Mouse (Mus musculus) MEL-GATA-1-ER (cell line): ENCODE measurements around the gene Trim56.
"Not testable (repeated sequence)": the region's sequence is repeated elsewhere in the genome, so short reads cannot be mapped to it uniquely, and the experiment has no call there.

Experiments used
- DNase-seq: peaks from one replicate; pipeline ENCODE4 v3.0.0-alpha.2; 2012; ENCODE audit warnings: low read depth; ENCODE audit errors: extremely low read depth

Gene Trim56

GRCm38 (mm10) chr5:137115866-137116847, at the start of gene Trim56:
Gene Trim56, minus strand, starts transcription at chr5:137116209.
- DNase-seq = peak; percentile 96

- DNase-seq = no peak
Observed at GRCm38 (mm10) chr5:137161853-137162252, 45.8 kb upstream of the Trim56 start.

DNA sequence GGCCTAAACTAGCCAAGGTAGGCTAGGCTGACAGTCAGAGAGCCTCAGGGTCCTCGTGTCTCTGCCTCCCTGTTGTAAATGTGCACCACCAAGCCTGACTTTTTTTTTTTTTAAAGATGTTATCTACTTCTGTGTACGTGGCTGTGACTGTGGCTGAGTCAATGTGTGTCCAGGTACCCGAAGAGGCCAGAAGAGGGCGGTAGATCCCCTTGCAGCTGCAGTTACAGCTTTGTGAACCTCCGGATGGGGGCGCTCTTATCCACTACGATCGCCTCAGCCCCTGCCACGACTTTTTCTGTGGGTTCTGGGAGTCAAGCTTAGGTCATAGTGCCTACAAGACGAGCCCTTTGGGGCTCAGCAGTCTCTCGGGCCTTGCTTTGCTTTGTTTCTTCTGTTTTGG, 43.5 kb upstream of the Trim56 start:
- DNase-seq = peak; percentile 41

DNA sequence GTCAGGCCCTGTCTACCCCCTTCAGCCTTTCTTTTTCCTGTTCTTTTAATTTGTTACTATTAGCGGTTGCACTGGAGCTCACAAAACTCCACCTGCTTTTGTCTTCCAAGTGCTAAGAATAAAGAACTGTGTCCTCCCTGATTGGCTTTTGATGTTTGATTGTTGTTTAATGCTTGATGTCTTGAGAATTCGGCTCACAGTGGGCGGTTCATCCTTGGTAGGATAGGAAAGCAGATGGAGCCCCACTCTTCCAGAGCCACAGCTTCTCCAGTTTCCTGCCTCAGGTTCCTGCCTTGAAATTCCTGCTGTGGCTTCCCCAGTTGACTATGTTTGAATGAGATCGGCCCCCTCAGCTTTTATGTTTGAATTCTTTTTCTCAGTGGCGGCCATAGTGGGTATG, 37.3 kb upstream of the Trim56 start:
- DNase-seq = no peak

DNA sequence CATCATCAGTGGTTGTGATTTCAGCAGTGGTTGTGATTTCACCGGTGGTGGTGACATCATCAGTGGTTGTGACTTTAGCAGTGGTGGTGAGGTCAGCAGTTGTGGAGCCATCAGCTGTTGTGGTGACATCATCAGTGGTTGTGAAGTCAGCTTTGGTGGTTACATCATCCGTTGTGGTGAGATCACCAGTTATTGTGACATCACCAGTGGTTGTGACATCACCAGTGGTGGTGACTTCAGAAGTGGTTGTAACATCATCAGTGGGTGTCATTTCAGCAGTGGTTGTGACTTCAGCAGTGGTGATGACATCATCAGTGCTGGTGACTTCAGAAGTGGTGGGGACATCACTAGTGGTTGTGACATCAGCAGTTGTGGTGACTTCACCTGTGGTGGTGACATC, 36.6 kb upstream of the Trim56 start:
- no peak for DNase-seq

GRCm38 (mm10) chr5:137149272-137149882, 33.4 kb upstream of the Trim56 start, which contains the start of gene Muc3:
Gene Muc3, minus strand, starts transcription at chr5:137149322.
- DNase-seq = not testable (repeated sequence)

DNA sequence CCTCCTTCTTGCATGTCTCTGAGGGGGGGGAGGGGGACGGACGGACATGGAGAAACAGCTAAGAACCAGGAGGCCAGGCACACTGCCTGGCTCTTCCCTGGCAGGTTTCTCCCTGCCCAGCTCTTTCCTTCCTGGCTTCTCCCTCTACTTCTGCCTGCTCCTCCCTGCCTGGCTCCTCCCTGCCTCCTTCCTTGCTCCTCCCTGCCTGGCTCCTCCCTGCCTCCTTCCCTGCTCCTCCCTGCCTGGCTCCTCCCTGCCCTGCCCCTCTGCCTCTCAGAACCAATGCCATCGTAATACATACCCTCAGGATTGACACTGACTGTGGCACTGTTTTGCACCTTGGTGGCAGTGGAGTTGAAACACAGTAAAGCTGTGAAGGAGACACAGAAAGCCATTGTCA, 24.8 kb upstream of the Trim56 start:
- no peak for DNase-seq

GRCm38 (mm10) chr5:137138977-137139376, 23.0 kb upstream of the Trim56 start:
- no peak for DNase-seq

DNA sequence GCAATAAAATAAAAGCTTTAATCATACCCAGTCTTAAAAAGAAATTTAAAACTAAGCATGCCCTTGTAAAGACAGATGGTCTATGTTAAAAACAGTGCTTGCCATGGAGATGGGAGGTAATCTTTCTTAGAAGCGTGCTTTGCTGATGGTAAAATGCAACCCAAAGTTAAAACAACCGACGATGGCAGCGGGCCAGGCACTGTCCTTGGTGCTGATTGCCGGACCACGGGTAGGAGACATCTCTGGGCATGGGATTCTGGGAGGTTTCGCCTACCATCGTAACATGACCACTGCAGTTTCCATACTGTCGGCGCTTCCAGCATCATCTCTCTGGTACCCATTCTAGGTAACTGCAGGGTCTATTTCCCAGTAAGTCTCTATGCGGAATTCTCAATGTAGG, 18.9 kb upstream of the Trim56 start:
- DNase-seq = no peak

DNA sequence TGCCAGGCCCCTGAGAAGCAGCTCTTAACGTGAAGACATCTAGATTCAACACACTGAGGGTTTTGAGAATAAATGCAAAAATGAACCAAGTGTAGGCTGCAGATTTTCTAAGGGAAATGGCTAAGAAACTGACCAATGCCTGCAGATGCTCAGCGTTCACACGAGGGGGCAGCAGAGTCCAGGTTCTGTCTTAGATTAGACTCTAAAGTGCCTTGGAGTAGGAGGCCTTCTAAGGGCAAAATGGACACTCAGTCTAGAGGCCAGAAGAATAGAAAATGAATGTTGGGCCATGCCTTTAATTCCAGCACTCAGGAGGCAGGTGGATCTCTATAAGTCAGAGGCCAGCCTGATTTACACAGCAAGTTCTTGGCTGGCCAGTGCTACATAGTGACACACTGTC, 15.5 kb upstream of the Trim56 start:
- no peak for DNase-seq

DNA sequence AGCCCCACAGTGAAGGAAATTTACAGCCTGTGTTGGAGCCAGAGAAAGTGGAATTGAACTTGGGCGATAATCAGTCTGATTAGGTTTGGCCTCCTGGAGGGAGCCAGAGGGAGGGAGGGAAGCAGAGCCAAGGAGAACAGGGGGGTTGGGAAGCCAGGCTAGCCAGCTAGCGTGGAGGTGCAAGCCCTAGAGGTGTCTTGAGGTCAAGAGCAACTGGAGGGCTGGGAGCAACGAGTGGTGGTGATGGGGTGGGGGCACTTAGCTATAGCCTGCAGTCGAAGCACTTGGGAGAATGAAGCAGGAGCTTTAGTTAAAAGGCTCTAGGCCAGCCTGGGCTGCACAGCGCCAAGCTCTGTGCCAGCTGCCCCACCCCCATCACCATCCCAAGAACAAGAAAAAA, 13.3 kb upstream of the Trim56 start:
- no peak for DNase-seq

DNA sequence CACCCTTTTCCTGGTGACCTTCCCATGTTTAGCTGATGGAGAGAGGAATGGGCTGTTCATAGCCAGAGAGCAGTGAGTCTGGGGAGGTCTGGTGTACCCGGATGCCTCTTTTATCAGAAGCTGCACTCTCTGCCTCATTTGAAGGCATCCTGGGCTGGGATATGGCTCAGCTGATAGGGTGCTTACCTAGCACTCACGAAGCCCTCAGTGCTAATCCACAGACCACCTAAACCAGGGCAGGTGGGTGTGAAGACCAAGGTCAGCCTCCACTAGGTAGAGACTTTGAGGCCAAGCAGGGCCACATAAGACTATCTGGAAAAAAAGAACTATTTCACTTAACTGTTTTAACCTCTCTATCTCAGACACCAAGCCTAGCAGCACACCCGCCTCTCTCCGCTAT, 7.5 kb upstream of the Trim56 start:
- no peak for DNase-seq

DNA sequence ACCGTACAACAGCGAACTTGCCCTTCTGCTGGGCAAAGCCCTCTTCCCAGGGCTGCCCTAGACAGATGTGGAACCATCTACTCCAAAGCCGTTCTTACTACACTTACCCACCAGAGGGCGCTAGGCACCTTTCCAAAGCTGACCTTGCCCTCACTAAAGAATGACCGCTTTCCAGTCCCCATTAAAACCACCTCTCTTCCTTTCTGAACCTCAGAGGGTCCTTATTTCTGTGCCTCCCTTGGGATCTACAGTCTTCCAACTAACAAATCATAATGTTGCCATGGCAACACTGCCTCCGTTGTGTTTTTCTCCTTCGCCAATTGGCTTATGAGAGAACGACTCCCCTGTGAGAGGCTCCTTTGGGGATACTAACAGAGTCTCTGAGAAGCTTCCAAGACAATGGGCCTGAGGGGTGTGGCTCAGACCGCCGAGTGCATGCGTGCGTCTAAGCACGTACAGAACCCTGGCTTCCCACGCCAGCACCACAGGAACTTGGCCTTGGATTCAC, 6.7 kb upstream of the Trim56 start:
- no peak for DNase-seq

DNA sequence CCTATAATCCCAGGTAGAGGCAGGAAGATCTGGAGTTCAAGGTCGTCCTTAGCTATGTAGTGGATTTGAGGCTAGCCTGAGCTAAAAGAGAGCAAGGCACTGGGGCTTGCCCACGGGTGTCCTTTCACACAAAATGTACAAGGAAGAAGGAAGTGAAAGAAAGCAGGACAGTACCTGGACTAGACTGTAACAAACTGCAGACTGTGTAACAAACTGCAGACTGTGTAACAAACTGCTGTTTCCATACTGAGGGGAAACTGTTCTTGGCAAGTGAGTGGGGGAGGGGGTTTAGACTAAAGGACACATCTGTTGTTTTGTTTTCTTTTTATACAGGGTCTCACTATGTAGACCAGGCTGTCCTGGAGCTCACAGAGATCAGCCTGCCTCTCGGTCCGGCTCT, 5.3 kb upstream of the Trim56 start:
- DNase-seq = no peak

GRCm38 (mm10) chr5:137118878-137119277, 2.9 kb upstream of the Trim56 start:
- DNase-seq = no peak

- not testable (repeated sequence) for DNase-seq
Observed at GRCm38 (mm10) chr5:137117994-137118393, 2.0 kb upstream of the Trim56 start.

DNA sequence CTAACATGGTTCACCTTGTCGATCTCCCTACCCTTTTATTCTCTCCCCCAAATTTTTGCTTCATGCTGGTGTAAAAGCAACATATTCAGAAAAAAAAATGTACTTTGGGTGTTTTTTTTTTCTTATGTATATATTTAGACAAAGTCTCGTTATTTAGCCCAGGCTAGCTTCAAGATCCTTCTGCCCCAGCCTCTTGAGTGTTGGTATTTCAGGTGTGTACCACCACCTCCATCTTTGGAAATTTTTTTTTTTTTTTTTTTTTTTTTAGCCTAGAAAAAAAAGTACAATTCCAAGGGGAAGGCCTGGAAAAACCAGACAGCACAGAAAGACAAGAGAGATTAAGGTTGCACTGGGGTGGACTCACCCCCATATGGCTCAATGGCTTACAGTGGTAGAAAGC, 978 bp upstream of the Trim56 start:
- DNase-seq = no peak

DNA sequence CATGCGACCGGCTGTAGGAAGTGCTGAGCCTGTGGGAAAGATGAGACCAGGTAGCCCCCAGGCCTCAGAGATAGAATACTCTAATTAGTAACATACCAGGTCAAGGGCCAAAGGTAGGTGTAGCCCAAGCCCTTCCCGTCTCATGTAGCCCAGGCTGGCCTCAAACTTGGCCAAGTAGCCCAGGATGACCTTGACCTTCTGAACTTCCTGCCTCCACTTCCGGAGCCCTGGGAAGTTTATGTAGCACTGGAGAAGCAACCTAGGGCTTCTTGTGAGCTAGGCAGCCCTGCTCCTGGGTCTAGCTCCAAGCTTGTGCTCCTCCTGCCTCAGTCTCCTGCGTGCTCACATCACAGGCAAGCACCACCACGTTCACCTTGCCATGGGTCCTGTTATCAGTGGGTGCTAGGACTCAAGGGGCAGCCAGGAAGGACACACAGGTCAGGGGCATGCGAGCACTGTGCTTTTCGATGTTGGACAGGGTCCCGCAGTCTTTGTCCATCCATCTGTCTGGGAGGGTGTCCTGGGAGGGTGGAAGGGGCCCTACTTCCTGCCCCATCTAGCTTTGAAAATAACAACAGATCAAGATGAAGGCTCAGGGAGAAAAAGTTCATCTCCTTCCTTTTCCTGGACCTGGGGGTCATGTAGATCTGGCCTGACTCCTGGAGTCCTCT, 983 bp downstream of the Trim56 start:
- DNase-seq = no peak

DNA sequence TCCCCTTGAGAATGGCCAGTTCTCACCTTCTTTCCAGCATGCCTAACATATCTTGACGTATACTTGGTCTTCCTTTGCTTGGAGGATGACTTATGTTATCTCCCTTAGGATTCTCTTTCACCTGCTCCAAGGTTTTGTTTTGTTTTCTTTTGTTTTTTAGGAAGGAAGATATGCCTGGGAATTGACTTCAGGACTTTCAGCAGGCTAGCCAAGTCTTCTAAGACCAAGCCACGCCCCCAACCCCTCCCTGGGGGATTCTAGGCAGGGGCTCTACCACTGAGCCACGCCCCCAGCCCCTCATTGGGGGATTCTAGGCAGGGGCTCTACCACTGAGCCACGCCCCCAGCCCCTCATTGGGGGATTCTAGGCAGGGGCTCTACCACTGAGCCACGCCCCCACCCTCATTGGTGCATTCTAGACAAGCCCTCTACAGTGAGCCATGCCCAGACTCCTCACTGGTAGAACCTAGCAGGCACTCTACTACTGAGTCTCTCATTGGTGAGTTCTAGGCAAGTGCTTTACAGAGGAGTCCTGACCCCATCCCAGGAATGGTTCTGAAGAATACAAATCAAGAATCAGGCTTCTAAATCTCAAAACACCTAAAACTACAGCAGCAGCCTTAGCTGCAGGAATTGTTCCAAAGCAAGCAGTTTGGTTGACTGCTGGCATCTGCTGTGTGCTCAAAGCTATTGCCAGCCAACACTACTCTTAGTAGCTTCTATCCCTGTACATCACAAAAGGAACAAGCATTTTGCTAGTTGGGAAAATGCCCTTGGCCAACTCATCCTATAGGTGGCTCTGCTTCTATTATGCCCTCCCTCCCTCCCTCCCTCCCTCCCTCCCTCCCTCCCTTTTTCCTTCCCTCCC, 4.2 kb downstream of the Trim56 start:
- DNase-seq = no peak

- no peak for DNase-seq
Observed at GRCm38 (mm10) chr5:137110863-137111262, 5.1 kb downstream of the Trim56 start.
